Mouse (Mus musculus) embryonic stem cell, embryonic (primary cell): ENCODE measurements around the gene Cntn1.

ENCODE experiments used
- CTCF ChIA-PET, 4 experiments: fragments of 300-600 bp in 2 of 4; fragments of 350-600 bp in 2 of 4; sonication (Branson Sonifier 250); formaldehyde crosslinking; loops; one replicate each; lab custom pipeline; 2022; ENCODE audit warnings: inconsistent platforms in 2 of 4; lab: Charles Lee
- POLR2A ChIA-PET, 4 experiments: fragments of 300-600 bp in 2 of 4; fragments of 350-600 bp in 2 of 4; sonication (Branson Sonifier 250); formaldehyde crosslinking; loops; one replicate each; lab custom pipeline; 2022; ENCODE audit warnings: antibody characterized with exemption in 4 of 4, inconsistent platforms in 1 of 4; lab: Charles Lee

Gene Cntn1

GRCm38 (mm10) chr15:92221446-92221845, 170.5 kb downstream of the Cntn1 start:
- POLR2A ChIA-PET = no interaction called here
- CTCF ChIA-PET = no interaction called here

DNA sequence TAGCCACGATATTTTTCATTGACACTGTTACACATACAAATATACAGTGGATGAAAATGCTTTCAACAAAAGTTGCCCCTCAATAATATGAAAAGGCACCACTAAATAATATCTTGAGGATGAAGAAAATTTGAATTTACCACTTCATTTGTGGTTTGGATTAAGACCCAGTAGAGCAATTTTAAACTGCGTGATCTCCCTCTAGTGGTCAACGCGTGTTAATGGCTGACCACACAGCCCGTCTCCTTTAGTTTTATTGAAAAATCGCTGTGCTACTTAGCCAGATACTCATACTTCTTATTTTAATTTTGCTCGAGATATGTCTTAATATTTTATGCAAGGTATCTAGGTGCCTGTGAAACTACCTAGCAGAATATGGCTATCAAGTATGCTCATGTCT, 180.4 kb downstream of the Cntn1 start:
- ChIA-PET POLR2A (no interaction called here), CTCF (no interaction called here)

DNA sequence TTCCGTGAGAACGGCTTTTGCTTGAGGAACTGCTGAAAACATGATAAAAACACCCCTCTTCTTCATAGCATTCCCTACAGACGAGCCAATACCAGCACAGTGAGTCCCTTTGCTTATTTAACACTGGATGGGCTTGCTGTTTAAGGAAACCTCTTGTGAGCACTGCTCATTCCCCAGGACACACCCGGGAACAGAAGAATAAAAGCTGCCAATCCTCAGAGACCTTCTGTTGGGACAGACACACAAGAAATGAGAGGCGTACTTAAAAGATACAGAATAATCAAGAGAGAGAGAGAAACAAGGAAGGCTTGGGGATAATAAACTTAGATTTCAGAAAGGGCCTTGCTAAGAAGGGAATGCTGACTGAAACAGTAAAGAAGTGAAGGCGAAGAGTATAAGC, 184.9 kb downstream of the Cntn1 start:
- POLR2A ChIA-PET = no interaction called here
- CTCF ChIA-PET = no interaction called here

- POLR2A ChIA-PET = no interaction called here
- CTCF ChIA-PET = interaction anchor here in 3 of 4 experiments (0.6 to 1.2 kb wide), 7 partner anchors 142 to 1312 kb away, joined by 3 to 9 read pairs (median 3); no protein-coding TSS in a partner anchor
Measured at GRCm38 (mm10) chr15:92264980-92265707, 214.2 kb downstream of the Cntn1 start.

- POLR2A ChIA-PET = no interaction called here
- CTCF ChIA-PET = no interaction called here
Measured at GRCm38 (mm10) chr15:92268341-92268740, 217.4 kb downstream of the Cntn1 start.

GRCm38 (mm10) chr15:92268741-92269322, 217.9 kb downstream of the Cntn1 start:
- ChIA-PET POLR2A (no interaction called here), CTCF (no interaction called here)

GRCm38 (mm10) chr15:92271801-92272365, 220.9 kb downstream of the Cntn1 start:
- ChIA-PET CTCF (no interaction called here), POLR2A (interaction anchor here in 2 of 4 experiments (0.5 to 0.6 kb wide), 2 partner anchors 9 to 986 kb away, joined by 3 to 4 read pairs; no protein-coding TSS in a partner anchor)

- ChIA-PET CTCF (interaction anchor here in 1 of 4 experiments (0.7 kb wide), 1 partner anchor 522 kb away, joined by 3 read pairs; no protein-coding TSS in a partner anchor), POLR2A (no interaction called here)
Measured at GRCm38 (mm10) chr15:92276826-92277225, 225.9 kb downstream of the Cntn1 start.

GRCm38 (mm10) chr15:92277984-92278383, 227.0 kb downstream of the Cntn1 start:
- POLR2A ChIA-PET = no interaction called here
- CTCF ChIA-PET = no interaction called here

- CTCF ChIA-PET = interaction anchor here in 1 of 4 experiments (0.6 kb wide), 1 partner anchor 73 kb away, joined by 3 read pairs; no protein-coding TSS in a partner anchor
- POLR2A ChIA-PET = interaction anchor here in 1 of 4 experiments (0.8 kb wide), 1 partner anchor 9 kb away, joined by 3 read pairs; no protein-coding TSS in a partner anchor
Measured at GRCm38 (mm10) chr15:92280966-92281365, 230.0 kb downstream of the Cntn1 start.

DNA sequence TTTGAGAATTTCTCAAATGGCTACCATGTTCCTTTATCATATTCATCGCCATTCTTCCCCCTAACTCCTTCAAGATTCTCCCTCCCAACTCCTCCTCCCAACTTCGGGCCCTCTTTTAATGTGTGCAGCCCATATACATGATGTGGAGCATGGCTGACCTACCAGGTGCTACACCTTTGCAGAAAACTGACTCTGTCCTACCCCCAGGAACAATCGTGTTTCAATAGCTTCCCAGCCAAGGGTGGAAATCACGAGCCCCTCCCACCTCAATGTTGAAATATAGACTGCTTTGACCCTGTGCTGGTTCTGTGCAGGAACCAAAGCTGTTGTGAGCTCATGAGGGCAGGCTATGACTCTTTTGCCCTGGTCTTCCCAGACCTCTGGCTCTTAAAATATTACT, 236.7 kb downstream of the Cntn1 start:
- CTCF ChIA-PET = no interaction called here
- POLR2A ChIA-PET = no interaction called here

DNA sequence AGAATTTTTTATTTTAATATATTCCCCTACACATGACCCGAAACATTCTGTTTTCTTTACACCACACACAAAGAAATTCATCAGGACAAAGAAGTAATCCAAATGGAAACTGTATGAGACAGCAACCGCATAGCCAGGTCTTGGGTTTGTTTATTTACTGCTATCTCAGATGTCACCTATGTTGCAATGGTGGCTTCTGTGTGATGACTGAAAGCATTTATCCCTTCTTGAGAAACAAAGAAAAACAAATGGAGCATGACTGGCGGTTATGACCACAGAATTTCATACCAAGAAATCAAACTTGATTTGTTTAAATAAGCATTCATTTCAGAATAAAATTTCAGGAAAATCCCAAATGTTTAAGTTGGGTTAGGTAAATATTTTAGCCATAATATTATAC, 245.5 kb downstream of the Cntn1 start:
- ChIA-PET POLR2A (no interaction called here), CTCF (no interaction called here)

DNA sequence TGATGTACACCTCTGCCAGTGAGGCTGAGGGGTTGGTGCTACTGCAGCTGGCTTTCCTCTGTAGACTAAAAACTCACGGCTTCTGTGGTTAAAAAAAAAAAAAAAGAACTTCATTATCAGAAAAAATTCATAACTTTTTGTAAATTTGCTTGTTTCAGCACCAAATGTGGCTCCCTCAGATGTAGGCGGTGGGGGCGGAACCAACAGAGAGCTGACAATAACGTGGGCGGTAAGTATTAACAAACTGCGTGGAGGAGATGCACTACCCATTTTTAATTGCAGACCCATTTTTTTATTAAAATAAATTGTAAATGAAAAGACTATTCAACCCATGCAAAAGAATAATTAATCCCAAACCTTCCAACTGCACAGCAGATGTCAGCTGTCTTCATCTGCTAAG, 251.8 kb downstream of the Cntn1 start:
- ChIA-PET CTCF (interaction anchor here in 1 of 4 experiments (0.7 kb wide), 1 partner anchor 1616 kb away, joined by 4 read pairs; no protein-coding TSS in a partner anchor), POLR2A (interaction anchor here in 1 of 4 experiments (0.9 kb wide), 1 partner anchor 14 kb away, joined by 3 read pairs; no protein-coding TSS in a partner anchor)

DNA sequence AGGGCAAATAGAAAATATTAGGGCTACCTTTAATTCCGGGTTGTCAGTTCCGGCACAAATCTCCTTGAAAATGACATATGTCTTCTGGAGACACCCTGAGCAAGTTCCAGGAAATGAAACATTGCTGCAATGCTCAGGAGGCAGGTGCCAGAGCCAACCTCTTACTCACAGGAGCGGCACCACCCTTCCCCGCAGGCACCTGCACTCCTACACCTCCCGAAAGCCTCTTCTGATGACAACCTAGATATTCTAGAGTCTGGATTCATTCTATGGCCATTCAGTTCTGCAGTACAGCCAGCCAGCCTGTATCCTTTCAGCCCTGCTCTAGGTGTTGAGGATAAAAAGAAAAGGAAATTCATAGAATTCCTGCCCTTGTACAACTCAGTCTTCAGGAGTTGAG, 253.3 kb downstream of the Cntn1 start:
- POLR2A ChIA-PET = no interaction called here
- CTCF ChIA-PET = no interaction called here

DNA sequence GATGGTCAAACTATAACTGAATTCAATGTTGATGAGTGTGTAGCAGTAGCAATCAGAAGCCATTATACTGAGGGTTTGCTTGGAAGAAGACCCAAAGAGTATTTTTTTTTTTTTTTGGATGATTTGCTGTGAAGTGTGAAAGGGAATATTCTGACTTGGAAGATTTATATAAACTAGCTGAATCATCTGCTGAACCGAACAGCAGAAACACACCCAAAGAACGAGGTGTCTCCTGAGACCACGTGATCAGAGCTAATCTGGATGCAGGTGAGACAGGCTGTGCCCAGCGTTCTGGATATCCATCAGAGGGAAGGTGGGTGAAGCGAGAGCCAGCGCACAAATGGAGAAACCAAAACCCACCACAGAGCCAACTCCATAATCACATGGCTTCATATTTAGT, 271.0 kb downstream of the Cntn1 start:
- CTCF ChIA-PET = no interaction called here
- POLR2A ChIA-PET = no interaction called here

DNA sequence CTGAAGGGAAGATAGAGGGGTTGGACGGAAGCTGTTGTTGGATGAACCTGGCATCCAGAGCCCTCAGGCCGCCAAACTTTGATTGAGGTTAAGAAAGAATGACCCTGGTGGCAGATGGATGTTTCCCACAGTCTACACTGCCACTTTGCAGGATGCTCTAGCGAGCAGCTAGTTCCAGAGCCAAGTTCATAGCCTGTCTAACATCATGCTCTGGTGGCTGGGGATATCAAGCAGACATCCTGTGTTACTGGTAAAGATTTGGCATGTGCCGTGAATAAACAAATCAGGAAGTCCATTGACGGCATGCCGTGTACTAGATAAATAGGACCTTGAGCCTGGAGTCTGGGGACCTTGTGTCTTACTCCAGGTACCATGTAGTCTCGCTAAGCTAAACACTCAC, 276.1 kb downstream of the Cntn1 start:
- POLR2A ChIA-PET = no interaction called here
- CTCF ChIA-PET = no interaction called here

DNA sequence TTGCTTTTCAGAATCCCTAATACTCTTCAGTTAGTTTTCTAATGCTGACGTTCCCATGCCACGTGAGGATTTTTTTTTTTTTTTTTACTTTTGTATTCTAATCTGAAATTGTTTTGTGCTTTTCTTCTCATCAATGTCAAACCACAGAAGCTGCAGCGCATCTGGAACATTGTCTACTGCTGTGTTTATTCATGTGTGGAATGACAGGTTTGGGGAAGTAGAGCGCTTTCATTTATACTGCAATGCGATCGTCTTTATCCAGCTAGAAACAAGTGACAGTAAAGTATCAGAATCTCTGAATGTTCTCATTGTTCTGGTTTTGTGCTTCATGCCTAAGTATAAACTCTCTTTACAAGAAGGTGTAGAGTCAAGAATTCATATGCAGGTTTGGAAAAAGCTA, 289.3 kb downstream of the Cntn1 start:
- ChIA-PET POLR2A (no interaction called here), CTCF (no interaction called here)

DNA sequence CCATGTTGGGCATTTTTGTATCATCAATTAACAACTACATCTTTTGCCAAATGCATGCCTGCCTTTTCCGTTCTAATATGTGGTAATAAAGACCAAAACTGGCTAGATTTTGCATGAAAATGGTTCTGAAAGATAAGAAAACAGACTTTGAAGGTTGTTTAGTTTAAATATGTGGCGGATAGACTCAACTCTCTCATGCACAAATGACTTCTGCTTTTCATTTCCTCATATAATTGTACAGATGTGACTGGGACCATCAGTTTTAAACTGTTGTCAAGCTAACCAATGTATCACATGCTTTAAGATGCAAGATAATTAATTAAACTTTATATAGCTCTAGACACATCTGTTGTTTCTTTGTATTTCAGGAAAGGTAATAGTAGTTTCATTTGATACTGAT, 290.5 kb downstream of the Cntn1 start:
- ChIA-PET CTCF (no interaction called here), POLR2A (no interaction called here)

GRCm38 (mm10) chr15:92344136-92344869, 293.3 kb downstream of the Cntn1 start:
- POLR2A ChIA-PET = interaction anchor here in 2 of 4 experiments (0.6 to 1.1 kb wide), 2 partner anchors 53 to 1203 kb away, joined by 3 read pairs; no protein-coding TSS in a partner anchor
- CTCF ChIA-PET = no interaction called here

GRCm38 (mm10) chr15:92347426-92347825, 296.5 kb downstream of the Cntn1 start:
- POLR2A ChIA-PET = no interaction called here
- CTCF ChIA-PET = no interaction called here
